Mouse (Mus musculus): ENCODE data around the gene Cfap300. TPM values are rescaled to one million over a fixed set of nuclear protein-coding genes. Genes with fewer than 3 reads are reported as not detected.

Gene Cfap300
- total and polyA plus RNA-seq, 3 experiments = not detected

GRCm38 (mm10) chr9:8018609-8019008, 24.0 kb downstream of the Cfap300 start:
- Histone ChIP-seq H3K79me2 (ENCODE audit: control insufficient read depth, insufficient read depth, low read length, poor library complexity) (no peaks in the 10 kb centered on the region), H3K9ac (ENCODE audit: control insufficient read depth, low read depth, low read length, poor library complexity, severe bottlenecking) (no peak overlapping the region), H3K4me1 (ENCODE audit: control insufficient read depth in 1 of 2, insufficient read depth in 2 of 2, low read length in 2 of 2) (no peaks in the 10 kb centered on the region), H3K27me3 (ENCODE audit: control insufficient read depth in 1 of 2, insufficient read depth in 2 of 2, low read length in 2 of 2) (no peaks in the 10 kb centered on the region; a peak in 2 of 4 replicates), H3K27ac (ENCODE audit: control insufficient read depth, low read depth, low read length) (no peak overlapping the region), H3K9me3 (replicated peaks; ENCODE audit: insufficient read depth, low read length) (no peaks in the 10 kb centered on the region), H3K4me3 (ENCODE audit: control insufficient read depth in 1 of 2, insufficient read depth in 1 of 2, low read depth in 2 of 2, low read length in 2 of 2) (no peak overlapping the region), H3K36me3 (ENCODE audit: control insufficient read depth in 1 of 2, insufficient read depth in 2 of 2, low read length in 2 of 2) (no peaks in the 10 kb centered on the region)
- no peak for TF ChIP-seq CHD1 (IDR thresholded peaks at IDR 0.05; ENCODE audit: low read depth, low read length)
- no peak for TF ChIP-seq ZMIZ1 (IDR thresholded peaks at IDR 0.05; ENCODE audit: low read depth, low read length)
- TF ChIP-seq RAD21 (IDR thresholded peaks at IDR 0.05; ENCODE audit: low read depth, low read length) = no peak
- no peak for TF ChIP-seq MYB (IDR thresholded peaks at IDR 0.05; ENCODE audit: low read depth, low read length)
- no peak for TF ChIP-seq NELFE (IDR thresholded peaks at IDR 0.05; ENCODE audit: low read depth, low read length)
- TF ChIP-seq JUND (IDR thresholded peaks at IDR 0.05; ENCODE audit: low read depth, low read length) = no peak
- TF ChIP-seq USF2 (IDR thresholded peaks at IDR 0.05; ENCODE audit: borderline replicate concordance in 1 of 2, insufficient read depth in 1 of 2, low read depth in 1 of 2, low read length in 2 of 2) = no peak
- no peak for TF ChIP-seq HCFC1 (IDR thresholded peaks at IDR 0.05; ENCODE audit: low read depth, low read length)
- TF ChIP-seq MEF2A (IDR thresholded peaks at IDR 0.05; ENCODE audit: extremely low read depth, insufficient replicate concordance, low read depth, low read length, poor library complexity, severe bottlenecking) = no peak
- no peak for TF ChIP-seq SIN3A (IDR thresholded peaks at IDR 0.05; ENCODE audit: low read length)
- TF ChIP-seq EP300 (IDR thresholded peaks at IDR 0.05; ENCODE audit: low read depth in 1 of 2, low read length in 2 of 2) = no peak
- no peak for TF ChIP-seq ETS1 (IDR thresholded peaks at IDR 0.05; ENCODE audit: low read depth, low read length)
- TF ChIP-seq TCF12 (IDR thresholded peaks at IDR 0.05; ENCODE audit: low read depth, low read length) = no peak
- DNase-seq (ENCODE audit: low read depth, low spot score) = no peak

- H3K9ac ChIP-seq (ENCODE audit: control insufficient read depth, low read depth, low read length, poor library complexity, severe bottlenecking) = peak overlapping the region; percentile 37
Observed at GRCm38 (mm10) chr9:8017253-8017913, 25.2 kb downstream of the Cfap300 start.

More at GRCm38 (mm10) chr9:8017253-8017913, 25.2 kb downstream of the Cfap300 start:
- Histone ChIP-seq H3K27ac (ENCODE audit: control insufficient read depth, low read depth, low read length) (no peak overlapping the region), H3K4me3 (ENCODE audit: control insufficient read depth in 1 of 2, insufficient read depth in 1 of 2, low read depth in 2 of 2, low read length in 2 of 2) (no peak overlapping the region), H3K36me3 (ENCODE audit: control insufficient read depth in 1 of 2, insufficient read depth in 2 of 2, low read length in 2 of 2) (no peaks in the 10 kb centered on the region), H3K27me3 (ENCODE audit: control insufficient read depth in 1 of 2, insufficient read depth in 2 of 2, low read length in 2 of 2) (no peaks in the 10 kb centered on the region; a peak in 2 of 4 replicates), H3K4me1 (ENCODE audit: control insufficient read depth in 1 of 2, insufficient read depth in 2 of 2, low read length in 2 of 2) (no peaks in the 10 kb centered on the region), H3K9me3 (replicated peaks; ENCODE audit: insufficient read depth, low read length) (no peaks in the 10 kb centered on the region), H3K79me2 (ENCODE audit: control insufficient read depth, insufficient read depth, low read length, poor library complexity) (no peaks in the 10 kb centered on the region)
- peak; percentile 69 for DNase-seq (ENCODE audit: low read depth, low spot score)
- TF ChIP-seq EP300 (IDR thresholded peaks at IDR 0.05; ENCODE audit: low read depth in 1 of 2, low read length in 2 of 2) = peak; percentile 40 to 64; a peak in 2 of 4 replicates
- TF ChIP-seq MAFK (IDR thresholded peaks at IDR 0.05; ENCODE audit: borderline replicate concordance, low read depth, low read length) = no peak; the same call in 1 of the 2 replicates
- TF ChIP-seq ELF1 (IDR thresholded peaks at IDR 0.05; ENCODE audit: low read depth, low read length) = peak; percentile 56; the same call in 1 of the 2 replicates
- TF ChIP-seq POLR2AphosphoS2 (IDR thresholded peaks at IDR 0.05; ENCODE audit: low read length) = no peak
- TF ChIP-seq ZNF384 (IDR thresholded peaks at IDR 0.05; ENCODE audit: low read depth, low read length) = peak; percentile 86
- TF ChIP-seq ETS1 (IDR thresholded peaks at IDR 0.05; ENCODE audit: low read depth, low read length) = 0 out of 2 replicates have a peak, but pooled peaks have one; percentile 29
- TF ChIP-seq RCOR1 (IDR thresholded peaks at IDR 0.05; ENCODE audit: low read depth, low read length) = peak; percentile 95
